15 mouse cellular contexts compared by ENCODE assay signal in genomic region chr11:59933943-59934342, GRCm38 (mm10). TPM values are rescaled to one million over a fixed set of nuclear protein-coding genes. Genes with fewer than 3 reads are reported as not detected.
DNase-seq lines count a peak whose midpoint lies in the region; ATAC-seq and TF ChIP-seq lines count a peak whose summit lies in the region.
"Had no signal": no experiment of that assay in that cellular context is flagged by ENCODE, and none has a peak within 500 bp of the region (broad histone marks: within the 10 kb centered on the region; RNA-seq: fewer than 3 reads in every experiment).

No protein-coding gene starts in this region.

- peaks cover 22% of the 10 kb centered on the region for H3K4me1 ChIP-seq in intestine, embryonic 14.5 days (replicated peaks; ENCODE audit: control insufficient read depth, insufficient read depth, low read length)
- peaks cover 16% of the 10 kb centered on the region; the same call in 1 of the 2 replicates for H3K4me1 ChIP-seq in intestine, postnatal 0 days (replicated peaks; ENCODE audit: control insufficient read depth, insufficient read depth, low read length)
- H3K4me1 ChIP-seq in embryonic facial prominence, embryonic 12.5 days: no peaks in the 10 kb centered on the region; the same call in 1 of the 2 replicates
- no peaks in the 10 kb centered on the region for H3K4me1 ChIP-seq in midbrain, postnatal 0 days (ENCODE audit: insufficient read depth, low read length)
- H3K4me1 ChIP-seq: lung, embryonic 15.5 days had no signal

- H3K9ac ChIP-seq in intestine, embryonic 14.5 days (ENCODE audit: low read length): no peak overlapping the region; the same call in 1 of the 2 replicates
- no peak overlapping the region for H3K9ac ChIP-seq in intestine, postnatal 0 days (ENCODE audit: low read depth, low read length)
- H3K9ac ChIP-seq in embryonic facial prominence, embryonic 12.5 days: no peak overlapping the region
- H3K9ac ChIP-seq in midbrain, postnatal 0 days (replicated peaks; ENCODE audit: low read length, poor library complexity, severe bottlenecking): no peak overlapping the region
- H3K9ac ChIP-seq: heart, embryonic 15.5 days; limb, embryonic 12.5 days; lung, embryonic 15.5 days had no signal

- H3K27ac ChIP-seq in intestine, embryonic 14.5 days (ENCODE audit: low read depth): peak overlapping the region; percentile 54; the same call in 1 of the 2 replicates
- H3K27ac ChIP-seq in intestine, postnatal 0 days (ENCODE audit: low read depth, low read length): no peak overlapping the region
- H3K27ac ChIP-seq in embryonic facial prominence, embryonic 12.5 days: 0 out of 2 replicates have a peak overlapping the region, but pooled peaks have one; percentile 23
- peak overlapping the region; percentile 51 for H3K27ac ChIP-seq in midbrain, postnatal 0 days (ENCODE audit: low read depth, low read length)
- H3K27ac ChIP-seq: heart, embryonic 15.5 days; limb, embryonic 12.5 days; lung, embryonic 15.5 days had no signal

- no peaks in the 10 kb centered on the region for H3K36me3 ChIP-seq in intestine, embryonic 14.5 days (ENCODE audit: control insufficient read depth, insufficient read depth, low read length)
- H3K36me3 ChIP-seq in intestine, postnatal 0 days (ENCODE audit: control insufficient read depth, insufficient read depth): no peaks in the 10 kb centered on the region
- no peaks in the 10 kb centered on the region for H3K36me3 ChIP-seq in embryonic facial prominence, embryonic 12.5 days
- H3K36me3 ChIP-seq in midbrain, postnatal 0 days (ENCODE audit: insufficient read depth, low read length): no peaks in the 10 kb centered on the region
- H3K36me3 ChIP-seq: heart, embryonic 15.5 days; limb, embryonic 12.5 days; lung, embryonic 15.5 days had no signal

- WGBS in intestine, embryonic 14.5 days: 31% methylated on average over 12 of the region's 12 CpGs
- WGBS in intestine, postnatal 0 days: 55% methylated on average over 12 of the region's 12 CpGs
- WGBS in embryonic facial prominence, embryonic 12.5 days: 51% methylated on average over 12 of the region's 12 CpGs
- WGBS in midbrain, postnatal 0 days: 33% methylated on average over 12 of the region's 12 CpGs

- ATAC-seq in intestine, embryonic 14.5 days (replicated peaks; ENCODE audit: low FRiP score, low TSS enrichment, low read depth): no peak
- no peak for ATAC-seq in intestine, postnatal 0 days
- ATAC-seq in embryonic facial prominence, embryonic 12.5 days (ENCODE audit: insufficient number of reproducible peaks, insufficient read depth, low FRiP score, low TSS enrichment): no peak
- no peak for ATAC-seq in midbrain, postnatal 0 days (ENCODE audit: low FRiP score)
- ATAC-seq in frontal cortex, adult (ENCODE audit: low TSS enrichment): no peak
- ATAC-seq: activated CD4-positive, CD25-positive, alpha-beta regulatory T cell, adult 4 months had no signal

- H3K4me2 ChIP-seq in intestine, embryonic 14.5 days (ENCODE audit: low read length): no peak overlapping the region
- no peak overlapping the region for H3K4me2 ChIP-seq in intestine, postnatal 0 days (replicated peaks; ENCODE audit: low read depth)
- no peak overlapping the region for H3K4me2 ChIP-seq in embryonic facial prominence, embryonic 12.5 days (replicated peaks)
- no peak overlapping the region for H3K4me2 ChIP-seq in midbrain, postnatal 0 days (ENCODE audit: low read depth, low read length, poor library complexity, severe bottlenecking)
- H3K4me2 ChIP-seq: heart, embryonic 15.5 days; limb, embryonic 12.5 days; lung, embryonic 15.5 days had no signal

- H3K27me3 ChIP-seq in intestine, embryonic 14.5 days (replicated peaks; ENCODE audit: control insufficient read depth, insufficient read depth, low read length): no peaks in the 10 kb centered on the region
- no peaks in the 10 kb centered on the region for H3K27me3 ChIP-seq in intestine, postnatal 0 days (replicated peaks; ENCODE audit: control insufficient read depth, insufficient read depth, low read length)
- H3K27me3 ChIP-seq in embryonic facial prominence, embryonic 12.5 days: 0 out of 2 replicates have a peak, but pooled peaks cover 3% of the 10 kb centered on the region
- no peaks in the 10 kb centered on the region for H3K27me3 ChIP-seq in midbrain, postnatal 0 days (ENCODE audit: insufficient read depth, low read length)
- H3K27me3 ChIP-seq: heart, embryonic 15.5 days; lung, embryonic 15.5 days had no signal

- no peak overlapping the region for H3K4me3 ChIP-seq in intestine, embryonic 14.5 days (ENCODE audit: low read depth, low read length)
- H3K4me3 ChIP-seq in intestine, postnatal 0 days (ENCODE audit: low read depth, low read length): no peak overlapping the region
- H3K4me3 ChIP-seq in embryonic facial prominence, embryonic 12.5 days: no peak overlapping the region
- H3K4me3 ChIP-seq in midbrain, postnatal 0 days (ENCODE audit: low read depth, low read length): no peak overlapping the region
- H3K4me3 ChIP-seq: heart, embryonic 15.5 days; limb, embryonic 12.5 days; lung, embryonic 15.5 days had no signal

- no peak for TF ChIP-seq CTCF in intestine, postnatal 0 days (IDR thresholded peaks at IDR 0.05; ENCODE audit: low read depth)
- TF ChIP-seq CTCF in midbrain, postnatal 0 days (IDR thresholded peaks at IDR 0.05): no peak

- H3K9me3 ChIP-seq in intestine, embryonic 14.5 days (ENCODE audit: control insufficient read depth, low read length): no peaks in the 10 kb centered on the region
- H3K9me3 ChIP-seq in intestine, postnatal 0 days (ENCODE audit: control insufficient read depth): no peaks in the 10 kb centered on the region
- no peaks in the 10 kb centered on the region for H3K9me3 ChIP-seq in embryonic facial prominence, embryonic 12.5 days
- H3K9me3 ChIP-seq in midbrain, postnatal 0 days (ENCODE audit: low read length): no peaks in the 10 kb centered on the region
- H3K9me3 ChIP-seq: heart, embryonic 15.5 days; limb, embryonic 12.5 days; lung, embryonic 15.5 days had no signal

- DNase-seq in embryo, embryonic 11 days: peak; percentile 12
- no peak for DNase-seq in embryo, embryonic 10 days (ENCODE audit: low spot score)
- DNase-seq in intestine, embryonic 14.5 days (ENCODE audit: low spot score): no peak
- peak; percentile 47 for DNase-seq in midbrain, postnatal 0 days (ENCODE audit: low spot score)
- no peak for DNase-seq in lung, postnatal 25 days (ENCODE audit: low spot score)
- DNase-seq: cerebellum, postnatal 36 days; kidney, adult 9 months; thymus, adult 2 months had no signal

RNA-seq across cellular contexts. Expression of gene Med9, which starts 14.1 kb away (rescaled TPM):
- 41.0 and 41.5 TPM in 2 replicates for polyA plus RNA-seq in intestine, embryonic 14.5 days (2014; fragmentation: Nextera tagmentation; extraction: Ambion mirVana)
- 19.4 and 22.1 TPM in 2 replicates for polyA plus RNA-seq in intestine, postnatal 0 days (2015; fragmentation: Nextera tagmentation; extraction: Ambion mirVana)
- 36.7 and 38.9 TPM in 2 replicates for polyA plus RNA-seq in embryonic facial prominence, embryonic 12.5 days (2016; fragmentation: Nextera tagmentation; extraction: Ambion mirVana)
- total RNA-seq in midbrain, postnatal 0 days (2014; rRNA removed): 26.3 and 28.7 TPM in 2 replicates
- polyA plus RNA-seq in midbrain, postnatal 0 days (2015; fragmentation: Nextera tagmentation; extraction: Ambion mirVana): 32.0 and 34.8 TPM in 2 replicates

RNA-seq across cellular contexts. Expression of gene Rasd1, which starts 30.8 kb away (rescaled TPM):
- polyA plus RNA-seq in intestine, embryonic 14.5 days (2014; fragmentation: Nextera tagmentation; extraction: Ambion mirVana): 1.4 and 2.0 TPM in 2 replicates
- polyA plus RNA-seq in intestine, postnatal 0 days (2015; fragmentation: Nextera tagmentation; extraction: Ambion mirVana): 1.1 and 1.4 TPM in 2 replicates
- 2.6 and 3.2 TPM in 2 replicates for polyA plus RNA-seq in embryonic facial prominence, embryonic 12.5 days (2016; fragmentation: Nextera tagmentation; extraction: Ambion mirVana)
- 0.47 and 1.2 TPM in 2 replicates for total RNA-seq in midbrain, postnatal 0 days (2014; rRNA removed)
- 2.6 and 3.6 TPM in 2 replicates for polyA plus RNA-seq in midbrain, postnatal 0 days (2015; fragmentation: Nextera tagmentation; extraction: Ambion mirVana)

Comparison
In these comparisons a context has a peak if more than half of its experiments do, and no peak if none do; other contexts are left out.
1. DNase-seq: peak in embryo, embryonic 11 days (single experiment) and midbrain, postnatal 0 days (single experiment); none in embryo, embryonic 10 days (single experiment), intestine, embryonic 14.5 days (single experiment) and lung, postnatal 25 days (single experiment).